Mouse (Mus musculus): Measurements from ENCODE around the gene Fgf6.

DNA sequence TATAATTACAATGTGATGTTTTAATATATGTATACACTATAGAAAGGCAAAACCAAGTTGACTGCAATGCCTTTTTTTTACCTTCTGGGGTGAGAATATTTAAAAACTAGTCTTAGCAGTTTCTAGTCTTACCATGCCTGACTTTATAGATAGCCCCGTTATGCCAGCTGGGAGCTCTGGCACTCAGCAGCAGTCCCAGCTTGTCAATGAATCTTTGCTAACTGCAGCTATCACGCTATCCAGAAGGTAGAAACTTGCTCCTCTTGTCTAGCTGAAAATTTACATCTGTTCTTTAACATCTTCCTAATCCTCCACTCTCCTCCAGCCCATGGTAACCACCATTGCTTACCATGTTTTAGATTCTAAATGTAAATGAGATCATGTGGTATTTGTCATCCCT lies 21.7 kb upstream of the Fgf6 start:
- TF ChIP-seq USF1 (IDR thresholded peaks at IDR 0.05; ENCODE audit: low read depth) (no peak), CTCF (IDR thresholded peaks at IDR 0.05; ENCODE audit: control insufficient read depth, insufficient read depth, insufficient read length) (no peak), FOSL1 (IDR thresholded peaks at IDR 0.05; ENCODE audit: insufficient read depth, low read length, poor library complexity, severe bottlenecking) (no peak), MYOD1 (IDR thresholded peaks at IDR 0.05; ENCODE audit: control insufficient read depth, insufficient read length, low read depth) (no peak)

Data from C2C12 (cell line).